Mouse (Mus musculus) bone marrow macrophage, adult 2 months (primary cell): ENCODE measurements around the gene Olfr1392. TPM values are rescaled to one million over a fixed set of nuclear protein-coding genes. Genes with fewer than 3 reads are reported as not detected.
A peak's percentile ranks its signal among the peaks of the same experiment; 100 is the strongest.

Experiments used
- H3K27ac ChIP-seq: 2 replicates; pipeline ENCODE4 v1.5.1; 2012; ENCODE audit warnings: low read depth, low read length; ENCODE audit not compliant: insufficient read depth
- H3K4me1 ChIP-seq: 2 replicates; pipeline ENCODE4 v1.6.1; 2012; ENCODE audit warnings: low read length; ENCODE audit not compliant: control insufficient read depth, insufficient read depth
- H3K4me3 ChIP-seq: 2 replicates; pipeline ENCODE4 v1.5.1; 2012; ENCODE audit warnings: mild to moderate bottlenecking, low read length, moderate library complexity; ENCODE audit not compliant: insufficient read depth
- CTCF ChIP-seq: IDR thresholded peaks from 2 replicates; pipeline ENCODE4 v1.5.1; 2012; ENCODE audit warnings: low read depth, mild to moderate bottlenecking, low read length, moderate library complexity
- POLR2A ChIP-seq: IDR thresholded peaks from 2 replicates; pipeline ENCODE4 v1.6.1; 2012; ENCODE audit warnings: mild to moderate bottlenecking, low read depth, low read length, borderline replicate concordance
- polyA plus RNA-seq: library from polyadenylated mRNA; stranded (reverse); fragments of >200 nt; gene quantifications from 2 replicates; pipeline ENCODE4 v1.2.4, GENCODE M21; 2012; ENCODE audit not compliant: missing spikeins, insufficient read depth, insufficient read length

Olfr1392 gene
- polyA plus RNA-seq, 1 experiment, result not detected

- Histone ChIP-seq H3K27ac (peak overlapping the region; percentile 96), H3K4me1 (peaks cover 40% of the 10 kb centered on the region), H3K4me3 (peak overlapping the region; percentile 54)
- TF ChIP-seq CTCF (no peak), POLR2A (no peak)
These were observed 40.5 kb upstream of the Olfr1392 start for GRCm38 (mm10) chr11:49244595-49244930.

GRCm38 (mm10) chr11:49245176-49245575 is 39.9 kb upstream of the Olfr1392 start:
- peaks cover 44% of the 10 kb centered on the region for H3K4me1 ChIP-seq
- H3K4me3 ChIP-seq, result peak overlapping the region; percentile 65
- peak overlapping the region; percentile 96 for H3K27ac ChIP-seq
- TF ChIP-seq POLR2A (no peak), CTCF (no peak)

GRCm38 (mm10) chr11:49245634-49246415 is 39.3 kb upstream of the Olfr1392 start:
- TF ChIP-seq CTCF (no peak), POLR2A (no peak)
- Histone ChIP-seq H3K4me3 (peak overlapping the region; percentile 65), H3K27ac (peak overlapping the region; percentile 96), H3K4me1 (peaks cover 44% of the 10 kb centered on the region)

- H3K4me3 ChIP-seq, result peak overlapping the region; percentile 23
- H3K27ac ChIP-seq, result 0 out of 2 replicates have a peak overlapping the region, but pooled peaks have one; percentile 96
- TF ChIP-seq POLR2A (no peak), CTCF (no peak)
- peaks cover 42% of the 10 kb centered on the region for H3K4me1 ChIP-seq
These were observed 38.6 kb upstream of the Olfr1392 start for GRCm38 (mm10) chr11:49246523-49246922.

GRCm38 (mm10) chr11:49247255-49247654 is 37.8 kb upstream of the Olfr1392 start:
- Histone ChIP-seq H3K27ac (0 out of 2 replicates have a peak overlapping the region, but pooled peaks have one; percentile 1), H3K4me3 (peak overlapping the region; percentile 23), H3K4me1 (peaks cover 45% of the 10 kb centered on the region)

GRCm38 (mm10) chr11:49248226-49248973 is 36.7 kb upstream of the Olfr1392 start:
- peaks cover 54% of the 10 kb centered on the region for H3K4me1 ChIP-seq
- TF ChIP-seq CTCF (no peak), POLR2A (no peak)
- peak overlapping the region; percentile 97 for H3K27ac ChIP-seq
- peak overlapping the region; percentile 71 for H3K4me3 ChIP-seq

More at GRCm38 (mm10) chr11:49247255-49247654, 37.8 kb upstream of the Olfr1392 start:
- TF ChIP-seq POLR2A (no peak), CTCF (no peak)

- Histone ChIP-seq H3K4me3 (peak overlapping the region; percentile 71), H3K4me1 (peaks cover 61% of the 10 kb centered on the region), H3K27ac (peak overlapping the region; percentile 97)
- no peak for TF ChIP-seq CTCF
- TF ChIP-seq POLR2A, result no peak
These were observed 35.9 kb upstream of the Olfr1392 start for GRCm38 (mm10) chr11:49248974-49249700.

- H3K27ac ChIP-seq, result peak overlapping the region; percentile 97
- H3K4me1 ChIP-seq, result peaks cover 63% of the 10 kb centered on the region
- no peak for TF ChIP-seq POLR2A
- TF ChIP-seq CTCF, result peak; percentile 20; the same call in 1 of the 2 replicates
- peak overlapping the region; percentile 71 for H3K4me3 ChIP-seq
These were observed 35.2 kb upstream of the Olfr1392 start for GRCm38 (mm10) chr11:49249811-49250421.
